Mouse (Mus musculus) intestine, embryonic 16.5 days (tissue): ENCODE measurements at regions not wholly inside any gene's neighbourhood (a gene's known extent, or its start where the extent isn't known, plus 50 kb on each side); places are given as distances from the start of the nearest gene placed in this dataset.
A peak's percentile ranks its signal among the peaks of the same experiment; 100 is the strongest.

Source experiments
- ATAC-seq: fragments of 200-750 bp; cut with Nextera tagmentation; 2 replicates; pipeline ENCODE4 v1.8.0; 2017; ENCODE audit warnings: moderate TSS enrichment, moderate library complexity
- H3K27ac ChIP-seq: fragments of 300-500 bp; sonication (generic); 2 replicates; pipeline ENCODE4 v1.5.1; 2014; ENCODE audit warnings: mild to moderate bottlenecking, low read length
- H3K27me3 ChIP-seq: fragments of 300-500 bp; sonication (generic); replicated peaks from 2 replicates; pipeline ENCODE4 v1.6.1; 2014; ENCODE audit warnings: low read length, control low read depth, mixed read lengths; ENCODE audit not compliant: control insufficient read depth, insufficient read depth
- H3K36me3 ChIP-seq: fragments of 300-500 bp; sonication (generic); 2 replicates; pipeline ENCODE4 v1.6.1; 2014; ENCODE audit warnings: low read length, control low read depth; ENCODE audit not compliant: control insufficient read depth, insufficient read depth
- H3K4me1 ChIP-seq: fragments of 300-500 bp; sonication (generic); 2 replicates; pipeline ENCODE4 v1.6.1; 2014; ENCODE audit warnings: low read length, control low read depth, mixed read lengths; ENCODE audit not compliant: control insufficient read depth, insufficient read depth
- H3K4me2 ChIP-seq: fragments of 300-500 bp; sonication (generic); 2 replicates; pipeline ENCODE4 v1.6.1; 2014; ENCODE audit warnings: low read depth, low read length, control low read depth
- H3K4me3 ChIP-seq: fragments of 300-500 bp; sonication (generic); 2 replicates; pipeline ENCODE4 v1.5.1; 2014; ENCODE audit warnings: mild to moderate bottlenecking, low read length
- H3K9ac ChIP-seq: fragments of 300-500 bp; sonication (generic); 2 replicates; pipeline ENCODE4 v1.6.1; 2014; ENCODE audit warnings: low read depth, low read length
- H3K9me3 ChIP-seq: fragments of 300-500 bp; sonication (generic); 2 replicates; pipeline ENCODE4 v1.6.1; 2016; ENCODE audit warnings: low read length, control low read depth; ENCODE audit not compliant: control insufficient read depth
- WGBS: fragments of 180-500 bp; shearing (Covaris S2); extraction: QIAGEN DNeasy Blood & Tissue Kit; methylation state at CpG from one replicate; pipeline ENCODE4 v1.1.7; 2014; 5-methylcytosine and 5-hydroxymethylcytosine counted together

DNA sequence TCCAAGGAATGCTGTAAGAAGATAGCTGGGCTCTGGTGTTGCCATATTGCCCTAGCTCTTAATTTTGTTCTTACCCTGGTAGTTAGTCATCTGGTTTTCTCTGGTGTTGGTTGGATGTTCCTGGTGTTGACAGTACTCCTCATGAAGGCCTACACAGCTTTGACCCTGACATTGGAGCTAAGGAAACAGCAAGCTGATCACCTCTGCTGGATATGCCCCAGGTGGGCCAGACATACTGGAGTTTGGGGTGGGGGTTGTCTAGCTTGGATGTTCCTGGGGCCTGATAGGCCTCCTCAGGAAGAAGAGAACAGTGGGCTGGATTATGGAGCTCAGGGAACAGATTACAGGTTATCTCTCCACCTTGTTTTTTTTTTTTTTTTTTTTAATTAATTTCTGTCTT is 796.3 kb upstream of the Lrrc4c start:
- H3K9me3 ChIP-seq, result no peaks in the 10 kb centered on the region
- H3K27ac ChIP-seq, result no peak overlapping the region
- no peaks in the 10 kb centered on the region for H3K4me1 ChIP-seq
- no peak overlapping the region for H3K4me3 ChIP-seq
- H3K4me2 ChIP-seq, result no peak overlapping the region
- no peaks in the 10 kb centered on the region for H3K36me3 ChIP-seq
- no peak for ATAC-seq
- no peaks in the 10 kb centered on the region for H3K27me3 ChIP-seq
- H3K9ac ChIP-seq, result no peak overlapping the region

DNA sequence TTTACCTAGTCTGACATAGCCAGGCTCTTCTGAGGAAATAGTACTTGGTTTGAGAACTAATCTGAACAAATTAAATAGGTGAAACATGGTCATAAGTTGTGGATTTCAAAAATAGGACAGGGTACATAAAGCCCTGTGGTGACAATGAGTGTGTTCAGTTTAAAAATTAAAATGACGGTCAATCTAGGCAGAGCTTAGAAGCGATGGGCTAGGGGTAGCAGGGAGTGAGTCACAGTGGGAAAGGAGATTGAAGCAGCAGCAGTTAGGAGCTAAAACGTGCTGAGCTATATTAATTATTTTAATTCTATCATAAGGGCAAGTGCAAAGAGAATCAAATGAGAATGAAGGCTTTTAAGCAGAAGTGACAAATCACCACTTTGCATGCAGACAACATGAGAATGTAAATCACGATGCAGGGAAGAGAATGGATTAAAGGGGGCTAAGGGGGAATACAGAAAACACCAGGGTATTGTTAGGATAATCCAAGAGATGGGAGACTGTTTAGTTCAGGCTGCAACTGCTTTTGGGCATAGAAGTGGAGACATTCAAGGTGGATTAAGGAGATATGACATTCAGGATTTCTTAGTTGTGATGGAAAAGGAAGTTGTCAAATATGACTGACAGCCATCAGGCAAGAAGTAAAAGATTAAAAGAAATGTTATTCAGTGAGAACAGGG is 793.2 kb upstream of the Lrrc4c start:
- Histone ChIP-seq H3K27ac (no peak overlapping the region), H3K4me2 (no peak overlapping the region), H3K4me3 (no peak overlapping the region), H3K4me1 (no peaks in the 10 kb centered on the region), H3K36me3 (no peaks in the 10 kb centered on the region), H3K9me3 (no peaks in the 10 kb centered on the region), H3K9ac (no peak overlapping the region), H3K27me3 (no peaks in the 10 kb centered on the region)
- ATAC-seq, result no peak
- 62% methylated on average over 4 of the region's 4 CpGs for WGBS

DNA sequence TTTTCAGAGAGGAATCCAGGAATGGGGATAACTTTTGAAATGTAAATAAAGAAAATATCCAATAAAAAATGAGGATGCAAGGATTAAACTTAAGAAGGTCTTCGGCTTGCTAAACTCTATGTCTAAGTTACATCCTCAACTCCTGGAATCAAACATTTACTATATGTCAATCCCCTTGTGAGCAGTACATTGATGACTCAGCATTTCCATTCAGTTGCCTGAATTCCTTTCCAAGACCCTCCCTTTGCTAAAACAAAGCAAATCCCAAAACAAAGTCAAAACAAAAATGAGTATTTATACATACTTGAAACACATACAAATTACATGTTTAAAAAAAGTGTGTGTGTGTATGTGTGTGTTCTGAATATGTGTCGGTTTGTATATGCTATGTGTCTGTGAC is 753.9 kb upstream of the Lrrc4c start:
- H3K9ac ChIP-seq, result no peak overlapping the region
- no peak overlapping the region for H3K27ac ChIP-seq
- H3K4me2 ChIP-seq, result no peak overlapping the region
- WGBS, result 77% methylated on average over 2 of the region's 2 CpGs
- no peaks in the 10 kb centered on the region for H3K9me3 ChIP-seq
- no peak for ATAC-seq
- no peaks in the 10 kb centered on the region for H3K4me1 ChIP-seq
- no peaks in the 10 kb centered on the region for H3K36me3 ChIP-seq
- H3K4me3 ChIP-seq, result no peak overlapping the region
- H3K27me3 ChIP-seq, result no peaks in the 10 kb centered on the region

DNA sequence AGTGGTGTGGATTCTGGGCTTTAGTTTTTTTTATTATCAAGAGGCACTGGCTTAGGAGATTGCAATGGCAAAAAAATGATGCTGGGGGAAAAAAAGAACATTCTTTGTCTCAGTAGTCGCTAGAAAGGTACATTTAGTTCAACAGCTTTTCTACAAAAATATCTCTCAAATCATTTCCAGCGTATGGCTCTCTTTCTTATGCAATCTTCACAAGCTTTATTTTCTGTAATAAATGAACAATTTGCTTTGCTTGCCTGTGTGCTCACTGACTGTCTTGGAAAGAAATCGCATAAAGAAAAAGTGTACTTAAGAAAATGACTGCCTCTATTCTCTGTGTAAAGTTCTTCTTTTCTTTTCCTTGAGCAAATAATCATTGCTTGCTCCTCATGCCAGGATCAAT is 742.1 kb upstream of the Lrrc4c start:
- Histone ChIP-seq H3K27ac (no peak overlapping the region), H3K36me3 (no peaks in the 10 kb centered on the region), H3K4me1 (no peaks in the 10 kb centered on the region), H3K9ac (no peak overlapping the region), H3K4me3 (no peak overlapping the region), H3K4me2 (no peak overlapping the region), H3K27me3 (no peaks in the 10 kb centered on the region), H3K9me3 (no peaks in the 10 kb centered on the region)
- no peak for ATAC-seq
- WGBS, result 89% methylated on average over 3 of the region's 3 CpGs

DNA sequence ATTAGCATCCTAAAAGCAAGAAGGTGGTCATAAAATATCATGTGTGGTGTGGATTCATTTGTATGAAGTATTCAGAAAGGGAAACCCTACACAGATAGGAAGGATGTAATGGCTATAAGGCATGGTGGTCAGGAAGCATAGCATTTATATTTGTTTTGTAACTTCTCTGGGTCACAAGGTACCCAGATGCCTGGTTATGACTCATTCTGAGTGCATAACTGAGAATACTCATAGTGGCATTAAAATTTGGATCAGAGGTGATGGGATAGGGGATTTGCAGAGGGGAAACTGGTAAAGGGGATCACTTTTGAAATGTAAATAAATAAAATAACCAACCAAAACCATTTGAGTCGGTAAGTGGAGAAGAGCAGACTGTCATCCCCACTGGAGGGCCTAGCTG is 738.8 kb upstream of the Lrrc4c start:
- Histone ChIP-seq H3K4me2 (no peak overlapping the region), H3K4me1 (no peaks in the 10 kb centered on the region), H3K9me3 (no peaks in the 10 kb centered on the region), H3K27ac (no peak overlapping the region), H3K9ac (no peak overlapping the region), H3K4me3 (no peak overlapping the region), H3K36me3 (no peaks in the 10 kb centered on the region), H3K27me3 (no peaks in the 10 kb centered on the region)
- WGBS, result 67% methylated on average over 1 of the region's 1 CpGs
- ATAC-seq, result no peak

DNA sequence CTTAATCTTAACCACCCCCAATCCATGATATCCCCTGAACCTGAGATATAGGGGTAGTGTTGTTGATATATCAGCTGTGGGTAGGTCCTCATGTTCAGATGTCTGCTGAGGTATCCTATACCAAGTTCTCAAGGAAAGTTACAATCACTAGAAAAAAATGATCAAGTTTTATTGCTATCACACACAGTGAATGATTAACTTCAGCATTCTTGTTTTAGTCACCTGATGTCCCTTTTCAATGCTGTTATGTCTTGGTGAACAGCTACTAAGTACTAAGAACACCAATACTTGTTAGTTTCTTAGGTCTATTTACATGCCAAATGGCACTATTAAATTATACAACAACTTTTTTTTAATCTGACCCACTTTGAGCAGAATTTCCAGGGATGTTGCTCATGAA is 732.0 kb upstream of the Lrrc4c start:
- Histone ChIP-seq H3K4me3 (no peak overlapping the region), H3K27ac (no peak overlapping the region), H3K27me3 (no peaks in the 10 kb centered on the region), H3K9ac (no peak overlapping the region), H3K36me3 (no peaks in the 10 kb centered on the region), H3K4me1 (no peaks in the 10 kb centered on the region), H3K9me3 (no peaks in the 10 kb centered on the region), H3K4me2 (no peak overlapping the region)
- ATAC-seq, result peak; percentile 58

DNA sequence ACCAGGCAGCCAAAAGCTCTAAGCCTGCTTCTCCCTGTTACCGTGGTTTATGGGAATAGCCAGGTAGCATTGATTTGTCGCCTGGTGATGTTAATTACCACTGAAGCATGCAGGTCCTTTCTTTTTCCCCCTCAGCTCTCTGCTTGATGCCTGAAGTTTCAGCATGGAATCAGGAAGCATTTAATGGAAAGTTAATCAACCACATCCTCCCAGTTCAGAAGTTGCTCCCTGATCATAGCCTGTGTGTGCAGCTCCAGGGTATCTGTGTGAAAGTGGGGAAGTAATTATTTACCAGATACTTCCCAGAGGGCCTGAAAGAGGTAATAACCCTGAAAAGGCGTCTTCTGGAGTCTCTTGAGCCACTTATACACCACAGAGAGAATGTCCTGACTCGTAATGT is 730.9 kb upstream of the Lrrc4c start:
- Histone ChIP-seq H3K9ac (no peak overlapping the region), H3K9me3 (no peaks in the 10 kb centered on the region), H3K27me3 (no peaks in the 10 kb centered on the region), H3K36me3 (no peaks in the 10 kb centered on the region), H3K4me1 (no peaks in the 10 kb centered on the region), H3K4me3 (no peak overlapping the region), H3K4me2 (no peak overlapping the region), H3K27ac (no peak overlapping the region)
- no peak for ATAC-seq
- WGBS, result 43% methylated on average over 4 of the region's 4 CpGs

DNA sequence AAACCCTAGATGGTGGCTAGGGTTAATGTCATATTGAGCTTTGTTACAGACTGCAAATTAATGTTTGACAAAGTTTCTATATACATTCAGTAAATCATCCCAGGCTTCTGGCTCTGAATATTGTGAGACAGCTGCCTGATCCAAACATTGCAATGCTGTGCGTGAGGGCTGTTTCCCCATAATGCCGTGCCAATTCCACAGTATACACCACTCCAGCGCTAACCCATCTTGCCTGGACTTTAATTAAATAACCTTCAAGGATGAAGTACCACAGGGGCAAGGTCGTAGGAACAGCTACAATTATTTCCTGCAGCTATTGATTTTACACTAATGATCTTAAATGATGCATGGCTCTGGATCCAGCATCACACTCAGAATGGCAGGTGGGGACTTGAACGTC is 704.6 kb upstream of the Lrrc4c start:
- no peak for ATAC-seq
- H3K27me3 ChIP-seq, result no peaks in the 10 kb centered on the region
- no peak overlapping the region for H3K9ac ChIP-seq
- no peaks in the 10 kb centered on the region for H3K4me1 ChIP-seq
- no peaks in the 10 kb centered on the region for H3K9me3 ChIP-seq
- H3K36me3 ChIP-seq, result no peaks in the 10 kb centered on the region
- H3K4me2 ChIP-seq, result no peak overlapping the region
- no peak overlapping the region for H3K27ac ChIP-seq
- WGBS, result 54% methylated on average over 5 of the region's 5 CpGs
- H3K4me3 ChIP-seq, result no peak overlapping the region

DNA sequence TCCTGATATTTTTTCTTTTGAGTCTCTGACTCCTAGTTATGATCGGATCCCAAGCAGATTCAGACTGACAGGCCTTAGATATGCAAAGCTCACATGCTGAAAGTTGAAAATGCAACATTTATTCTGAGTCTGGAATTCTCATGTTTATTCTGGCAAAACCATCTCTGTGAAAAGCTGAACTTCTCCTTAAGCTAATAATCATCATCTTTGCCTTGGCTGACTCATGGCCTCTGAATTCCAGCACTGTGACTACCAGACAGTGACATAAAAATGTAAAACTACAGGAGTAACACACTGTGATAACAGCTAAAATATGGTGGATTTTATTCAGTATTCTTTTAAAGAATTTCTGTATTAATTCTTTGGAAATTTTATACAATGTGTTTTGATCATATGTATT is 680.4 kb upstream of the Lrrc4c start:
- no peak for ATAC-seq
- H3K36me3 ChIP-seq, result no peaks in the 10 kb centered on the region
- 91% methylated on average over 1 of the region's 1 CpGs for WGBS
- no peak overlapping the region for H3K27ac ChIP-seq
- no peaks in the 10 kb centered on the region for H3K4me1 ChIP-seq
- H3K27me3 ChIP-seq, result no peaks in the 10 kb centered on the region
- H3K9me3 ChIP-seq, result no peaks in the 10 kb centered on the region
- no peak overlapping the region for H3K4me3 ChIP-seq
- H3K9ac ChIP-seq, result no peak overlapping the region
- H3K4me2 ChIP-seq, result no peak overlapping the region

DNA sequence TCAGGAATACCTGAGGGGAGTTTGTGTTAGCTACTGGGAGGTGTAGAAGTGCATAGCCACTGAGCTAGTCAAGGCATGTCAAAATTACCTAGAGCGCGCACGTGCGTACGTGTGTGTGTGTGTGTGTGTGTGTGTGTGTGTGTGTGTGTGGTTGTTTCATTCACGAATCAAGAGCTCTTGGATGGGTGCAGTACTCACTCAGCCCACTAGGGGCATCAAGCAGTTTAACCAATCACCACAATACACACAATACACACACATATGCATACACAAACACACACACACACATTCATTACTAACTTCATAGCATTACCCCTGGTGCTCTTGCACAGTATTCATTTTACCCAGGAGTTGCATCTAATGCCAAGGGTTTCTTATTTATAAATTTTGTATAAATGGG is 643.6 kb upstream of the Lrrc4c start:
- H3K27me3 ChIP-seq, result no peaks in the 10 kb centered on the region
- no peak overlapping the region for H3K27ac ChIP-seq
- ATAC-seq, result no peak
- H3K4me1 ChIP-seq, result no peaks in the 10 kb centered on the region
- H3K4me2 ChIP-seq, result no peak overlapping the region
- no peak overlapping the region for H3K9ac ChIP-seq
- H3K9me3 ChIP-seq, result no peaks in the 10 kb centered on the region
- WGBS, result 83% methylated on average over 6 of the region's 6 CpGs
- H3K36me3 ChIP-seq, result no peaks in the 10 kb centered on the region
- no peak overlapping the region for H3K4me3 ChIP-seq
